Mouse (Mus musculus) liver, embryonic 14.5 days (tissue): ENCODE measurements at regions not wholly inside any gene's neighbourhood (a gene's known extent, or its start where the extent isn't known, plus 50 kb on each side); places are given as distances from the start of the nearest gene placed in this dataset.
A peak's percentile ranks its signal among the peaks of the same experiment; 100 is the strongest.
"Not testable (repeated sequence)": the region's sequence is repeated elsewhere in the genome, so short reads cannot be mapped to it uniquely, and the experiment has no call there.

Experiments
- ATAC-seq: fragments of 200-750 bp; cut with Nextera tagmentation; 2 replicates; pipeline ENCODE4 v1.8.0; 2017; ENCODE audit warnings: moderate number of reproducible peaks, mild to moderate bottlenecking, moderate library complexity; ENCODE audit not compliant: insufficient read depth
- DNase-seq, 3 experiments: peaks; one replicate each; pipeline ENCODE4 v3.0.0-alpha.2; 2012 to 2013; ENCODE audit warnings: low read depth in 3 of 3, low spot score in 3 of 3
- H3K27ac ChIP-seq: fragments of 300-500 bp; sonication (generic); 2 replicates; pipeline ENCODE4 v1.5.1; 2014; ENCODE audit warnings: moderate library complexity, mild to moderate bottlenecking, control low read depth, inconsistent platforms
- H3K27me3 ChIP-seq: fragments of 300-500 bp; sonication (generic); 2 replicates; pipeline ENCODE4 v1.6.1; 2014; ENCODE audit warnings: mild to moderate bottlenecking, low read length, moderate library complexity; ENCODE audit not compliant: control insufficient read depth, insufficient read depth
- H3K36me3 ChIP-seq: fragments of 300-500 bp; sonication (generic); replicated peaks from 2 replicates; pipeline ENCODE4 v1.6.1; 2014; ENCODE audit warnings: low read depth; ENCODE audit not compliant: control insufficient read depth, insufficient read depth
- H3K4me1 ChIP-seq, 2 experiments: fragments of 200-500 bp in 1 of 2; fragments of 300-500 bp in 1 of 2; sonication (generic) in 1 of 2; replicated peaks; 2 replicates each; pipeline ENCODE4 v1.6.1; 2012 to 2014; ENCODE audit warnings: antibody characterized with exemption in 1 of 2, inconsistent platforms in 1 of 2, low read length in 1 of 2; ENCODE audit not compliant: control insufficient read depth in 2 of 2, insufficient read depth in 2 of 2
- H3K4me2 ChIP-seq: fragments of 300-500 bp; sonication (generic); 2 replicates; pipeline ENCODE4 v1.6.1; 2014; ENCODE audit warnings: low read depth, mild to moderate bottlenecking, control low read depth, moderate library complexity
- H3K4me3 ChIP-seq, 2 experiments: fragments of 200-500 bp in 1 of 2; fragments of 300-500 bp in 1 of 2; sonication (generic) in 1 of 2; 2 replicates each; pipeline ENCODE4 v1.5.1; 2012 to 2014; ENCODE audit warnings: low read depth in 2 of 2, low read length in 2 of 2, mild to moderate bottlenecking in 2 of 2, control low read depth in 1 of 2, inconsistent platforms in 1 of 2, moderate library complexity in 1 of 2; ENCODE audit not compliant: insufficient read depth in 1 of 2
- H3K9ac ChIP-seq: fragments of 300-500 bp; sonication (generic); replicated peaks from 2 replicates; pipeline ENCODE4 v1.6.1; 2014; ENCODE audit warnings: mild to moderate bottlenecking, control low read depth, moderate library complexity
- H3K9me3 ChIP-seq: fragments of 300-500 bp; sonication (generic); 2 replicates; pipeline ENCODE4 v1.6.1; 2016; ENCODE audit warnings: low read length, mixed read lengths; ENCODE audit not compliant: control insufficient read depth
- CTCF ChIP-seq: IDR thresholded peaks from 2 replicates; pipeline ENCODE4 v1.5.1; 2016; ENCODE audit warnings: antibody characterized with exemption, low read depth, control low read depth
- EP300 ChIP-seq: IDR thresholded peaks from 2 replicates; pipeline ENCODE4 v1.6.1; 2016; ENCODE audit warnings: antibody characterized with exemption, low read depth
- WGBS: fragments of 180-500 bp; shearing (Covaris S2); extraction: QIAGEN DNeasy Blood & Tissue Kit; methylation state at CpG from one replicate; pipeline ENCODE4 v1.1.7; 2014; ENCODE audit not compliant: insufficient replicate concordance; 5-methylcytosine and 5-hydroxymethylcytosine counted together

DNA sequence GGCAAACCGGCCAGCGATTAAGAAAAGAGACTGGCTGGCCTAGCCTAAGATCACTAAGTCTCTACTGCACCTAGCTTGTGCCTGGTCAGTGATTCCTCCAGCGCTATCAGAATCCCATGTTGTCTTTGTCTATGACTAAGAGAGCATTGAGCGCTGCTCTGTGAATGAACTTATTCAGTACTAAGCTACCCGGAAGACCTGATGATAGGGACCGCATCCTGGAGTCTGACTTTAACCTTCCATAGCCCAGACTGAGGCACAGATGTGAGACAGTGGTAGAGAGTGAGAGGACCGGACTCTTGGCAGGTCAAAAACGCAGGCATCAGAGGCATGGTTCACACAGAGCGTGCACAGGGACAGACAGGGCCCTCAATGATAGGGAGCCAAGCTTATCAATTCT is 252.5 kb upstream of the Smim15 start:
- TF ChIP-seq EP300 = no peak
- TF ChIP-seq CTCF = no peak
- ATAC-seq (no peak), DNase-seq (no peak)
- Histone ChIP-seq H3K4me2 (no peak overlapping the region), H3K27me3 (no peaks in the 10 kb centered on the region), H3K9me3 (no peaks in the 10 kb centered on the region), H3K36me3 (no peaks in the 10 kb centered on the region), H3K4me3 (no peak overlapping the region), H3K4me1 (no peaks in the 10 kb centered on the region; a peak in 1 of 4 replicates), H3K9ac (no peak overlapping the region), H3K27ac (no peak overlapping the region)
- 69% methylated on average over 9 of the region's 9 CpGs for WGBS

DNA sequence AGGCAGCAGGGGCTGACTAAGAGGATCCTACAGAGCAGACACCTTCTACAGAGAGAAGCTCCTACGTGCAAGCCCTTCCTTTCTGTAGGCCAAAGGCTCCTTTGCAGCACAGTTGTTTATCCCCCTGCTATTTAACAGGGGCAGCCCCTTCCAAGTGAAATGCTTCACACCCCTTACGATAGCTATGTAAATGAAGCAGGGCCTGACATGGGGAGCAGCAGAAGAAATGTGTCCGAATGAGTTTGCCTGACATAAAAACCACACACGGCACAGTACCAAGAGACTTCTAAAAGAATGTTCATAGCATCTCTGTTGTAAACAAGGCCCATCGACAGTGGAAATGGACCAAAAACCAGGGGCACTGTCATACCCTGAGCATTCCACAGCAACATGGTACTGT is 259.3 kb upstream of the Smim15 start:
- Histone ChIP-seq H3K9ac (no peak overlapping the region), H3K27me3 (no peaks in the 10 kb centered on the region), H3K9me3 (no peaks in the 10 kb centered on the region), H3K4me2 (no peak overlapping the region), H3K4me3 (no peak overlapping the region), H3K27ac (no peak overlapping the region), H3K4me1 (0 out of 4 replicates have a peak, but pooled peaks cover 0 to 2% of the 10 kb centered on the region in 2 experiments), H3K36me3 (no peaks in the 10 kb centered on the region)
- DNase-seq (no peak), ATAC-seq (no peak)
- TF ChIP-seq EP300 = no peak
- no peak for TF ChIP-seq CTCF
- WGBS = 71% methylated on average over 5 of the region's 5 CpGs

DNA sequence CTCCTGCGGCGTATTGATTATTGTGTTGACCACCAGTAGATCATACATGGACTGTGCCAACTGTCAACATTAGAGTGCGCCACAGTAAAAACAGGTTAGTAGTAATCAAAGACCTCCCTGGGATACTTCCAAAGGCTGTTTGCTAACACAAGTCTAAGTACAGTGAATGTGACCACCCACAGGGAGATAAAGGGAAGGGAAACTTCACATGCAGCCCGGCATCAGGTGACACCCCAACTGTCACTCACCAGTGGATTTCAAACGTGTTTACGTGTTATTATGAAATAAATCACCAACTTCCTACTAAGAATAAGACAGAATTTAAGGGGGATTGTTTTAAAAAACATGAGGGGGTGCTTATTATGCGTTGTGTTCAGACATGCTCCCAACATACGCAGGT is 262.5 kb upstream of the Smim15 start:
- Histone ChIP-seq H3K9ac (no peak overlapping the region), H3K4me2 (no peak overlapping the region; the same call in 1 of the 2 replicates), H3K27me3 (no peaks in the 10 kb centered on the region), H3K36me3 (no peaks in the 10 kb centered on the region), H3K27ac (no peak overlapping the region), H3K9me3 (no peaks in the 10 kb centered on the region), H3K4me1 (0 out of 4 replicates have a peak, but pooled peaks cover 0 to 2% of the 10 kb centered on the region in 2 experiments), H3K4me3 (no peak overlapping the region)
- ATAC-seq = no peak
- DNase-seq = peak in 1 of 3 experiments; percentile 2
- no peak for TF ChIP-seq CTCF
- TF ChIP-seq EP300 = no peak
- WGBS = 71% methylated on average over 8 of the region's 8 CpGs

DNA sequence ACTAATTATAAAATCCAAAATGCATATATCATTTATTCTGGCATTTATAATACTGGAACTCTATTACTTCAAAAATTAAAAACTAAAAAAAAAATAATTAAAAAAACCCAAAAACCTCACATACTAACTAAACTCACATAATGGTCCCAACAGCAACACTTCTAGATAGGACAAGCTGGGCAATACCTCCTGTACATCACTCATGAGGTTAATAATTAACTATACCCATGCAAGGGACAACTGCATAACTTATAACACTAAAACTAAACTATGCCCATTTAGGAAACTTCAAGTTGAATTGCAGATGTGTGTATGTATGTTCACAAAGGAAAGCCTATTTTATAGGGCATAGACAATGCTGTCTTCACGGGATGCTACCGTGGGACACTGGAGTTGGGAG is 263.0 kb upstream of the Smim15 start:
- H3K9me3 ChIP-seq = no peaks in the 10 kb centered on the region
- H3K27ac ChIP-seq = no peak overlapping the region
- no peak overlapping the region for H3K4me2 ChIP-seq
- no peaks in the 10 kb centered on the region for H3K27me3 ChIP-seq
- no peak for DNase-seq
- H3K4me3 ChIP-seq = no peak overlapping the region
- no peak for ATAC-seq
- no peak overlapping the region for H3K9ac ChIP-seq
- 84% methylated on average over 2 of the region's 2 CpGs for WGBS
- H3K4me1 ChIP-seq = 0 out of 4 replicates have a peak, but pooled peaks cover 0 to 2% of the 10 kb centered on the region in 2 experiments
- TF ChIP-seq CTCF = no peak
- no peak for TF ChIP-seq EP300
- no peaks in the 10 kb centered on the region for H3K36me3 ChIP-seq

DNA sequence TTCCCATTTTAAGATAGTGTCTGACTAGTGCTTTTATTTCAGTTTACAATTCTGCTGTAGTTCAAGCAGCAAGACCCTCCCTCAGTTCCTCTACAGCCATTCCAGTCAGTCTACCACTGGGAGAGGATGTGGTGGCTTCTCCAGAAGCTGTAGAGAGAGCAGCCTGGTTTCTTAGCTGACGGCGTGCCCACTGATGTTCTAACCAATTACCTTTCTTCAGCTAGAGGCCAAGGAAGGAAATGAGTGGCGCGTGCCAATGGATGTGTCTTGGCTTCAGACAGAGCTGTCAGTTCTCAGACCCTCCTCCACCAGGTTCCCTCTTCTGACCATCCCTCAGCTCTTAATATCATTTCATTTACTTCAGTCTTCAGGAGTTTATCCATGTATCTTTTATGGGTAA is 264.7 kb upstream of the Smim15 start:
- H3K4me3 ChIP-seq = no peak overlapping the region
- no peak overlapping the region for H3K4me2 ChIP-seq
- H3K27me3 ChIP-seq = no peaks in the 10 kb centered on the region
- H3K9ac ChIP-seq = no peak overlapping the region
- 0 out of 4 replicates have a peak, but pooled peaks cover 0 to 2% of the 10 kb centered on the region in 2 experiments for H3K4me1 ChIP-seq
- no peaks in the 10 kb centered on the region for H3K9me3 ChIP-seq
- DNase-seq (no peak), ATAC-seq (no peak)
- no peak overlapping the region for H3K27ac ChIP-seq
- no peak for TF ChIP-seq EP300
- TF ChIP-seq CTCF = no peak
- WGBS = 42% methylated on average over 4 of the region's 4 CpGs
- H3K36me3 ChIP-seq = no peaks in the 10 kb centered on the region

DNA sequence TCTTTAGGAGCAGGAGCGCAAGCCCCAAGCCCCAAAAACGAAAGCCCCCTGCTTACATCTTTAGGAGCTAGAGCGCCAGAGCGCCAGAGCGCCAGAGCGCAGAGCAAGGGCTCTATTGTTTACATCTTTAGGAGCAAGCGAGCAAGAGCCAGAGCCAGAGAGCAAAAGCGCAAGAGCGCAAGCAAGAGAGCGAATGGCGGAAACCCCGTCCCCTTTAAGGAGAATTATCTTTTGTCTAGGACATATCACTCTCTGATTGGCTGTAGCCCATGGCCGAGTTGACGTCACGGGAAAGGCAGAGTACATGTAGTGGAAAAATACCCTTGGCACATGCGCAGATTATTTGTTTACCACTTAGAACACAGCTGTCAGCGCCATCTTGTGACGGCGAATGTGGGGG is 269.7 kb upstream of the Smim15 start:
- H3K36me3 ChIP-seq, H3K27ac ChIP-seq, H3K4me2 ChIP-seq, DNase-seq, ATAC-seq, H3K4me1 ChIP-seq, H3K4me3 ChIP-seq, H3K27me3 ChIP-seq, H3K9me3 ChIP-seq, H3K9ac ChIP-seq: not testable (repeated sequence)
- WGBS = 85% methylated on average over 19 of the region's 19 CpGs
